Mouse (Mus musculus) Muller cell, postnatal 12 days (primary cell): ENCODE results near the gene Tyw3.
A peak's percentile ranks its signal among the peaks of the same experiment; 100 is the strongest.

Source experiments
- DNase-seq: peaks from one replicate; pipeline ENCODE4 v3.0.0-alpha.2; 2015; ENCODE audit errors: inconsistent ontology term

Tyw3 gene

GRCm38 (mm10) chr3:154565437-154565836 lies 31.5 kb downstream of the Tyw3 start:
- no peak for DNase-seq

- no peak for DNase-seq
These were observed 34.7 kb downstream of the Tyw3 start for GRCm38 (mm10) chr3:154562192-154562591.

DNA sequence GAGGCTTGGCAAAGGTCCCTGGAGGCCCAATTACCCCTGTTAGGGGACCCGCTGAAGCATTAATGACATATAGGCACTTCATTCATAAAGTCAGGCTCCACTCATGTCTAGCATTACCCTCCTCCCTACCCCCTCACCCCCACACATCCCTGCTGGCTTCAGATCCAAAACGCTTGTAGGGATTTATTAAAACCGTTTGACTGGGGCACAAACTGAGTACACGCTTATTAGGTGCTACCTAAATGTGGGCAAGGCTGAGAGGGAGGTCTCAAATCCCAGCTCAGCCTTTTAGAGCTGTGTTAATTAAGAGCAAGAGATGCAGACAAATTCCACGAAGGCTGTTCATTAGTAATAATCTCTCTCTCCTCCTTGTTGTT lies 45.9 kb downstream of the Tyw3 start:
- no peak for DNase-seq

DNA sequence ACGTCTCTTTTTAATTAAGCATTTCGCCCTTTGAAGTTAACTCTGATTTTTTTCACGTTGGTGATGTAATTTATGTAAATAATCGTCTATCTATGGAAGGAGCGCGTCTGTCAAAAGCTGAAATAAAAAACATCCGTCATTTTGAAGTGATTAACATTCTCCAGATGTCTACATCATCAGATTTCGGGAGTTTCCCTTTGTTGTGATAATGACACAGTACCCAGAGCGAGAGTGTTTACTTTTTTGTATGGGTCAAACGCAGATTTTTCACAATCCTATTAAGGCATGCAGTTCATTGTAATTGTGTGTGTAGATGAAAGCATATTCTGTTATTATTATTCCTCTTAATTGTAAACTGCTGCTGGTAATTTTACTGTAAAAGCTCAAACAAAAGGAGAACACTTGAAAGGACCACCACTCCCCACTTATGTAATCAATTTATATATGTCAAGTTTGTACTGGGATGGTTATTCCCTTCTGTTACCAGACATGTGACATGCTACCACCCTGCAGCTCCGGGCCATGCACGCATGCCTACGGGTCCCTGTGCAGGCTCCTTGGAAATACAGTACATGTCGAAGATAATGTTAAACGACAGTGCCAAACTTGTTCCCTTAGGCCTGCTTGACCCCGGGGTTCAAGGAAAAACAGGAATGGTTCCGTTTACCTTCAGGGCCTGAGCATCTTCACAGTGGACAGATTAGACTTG lies 46.4 kb downstream of the Tyw3 start:
- DNase-seq = no peak

- no peak for DNase-seq
These were observed 48.0 kb downstream of the Tyw3 start for GRCm38 (mm10) chr3:154548868-154549301.

DNA sequence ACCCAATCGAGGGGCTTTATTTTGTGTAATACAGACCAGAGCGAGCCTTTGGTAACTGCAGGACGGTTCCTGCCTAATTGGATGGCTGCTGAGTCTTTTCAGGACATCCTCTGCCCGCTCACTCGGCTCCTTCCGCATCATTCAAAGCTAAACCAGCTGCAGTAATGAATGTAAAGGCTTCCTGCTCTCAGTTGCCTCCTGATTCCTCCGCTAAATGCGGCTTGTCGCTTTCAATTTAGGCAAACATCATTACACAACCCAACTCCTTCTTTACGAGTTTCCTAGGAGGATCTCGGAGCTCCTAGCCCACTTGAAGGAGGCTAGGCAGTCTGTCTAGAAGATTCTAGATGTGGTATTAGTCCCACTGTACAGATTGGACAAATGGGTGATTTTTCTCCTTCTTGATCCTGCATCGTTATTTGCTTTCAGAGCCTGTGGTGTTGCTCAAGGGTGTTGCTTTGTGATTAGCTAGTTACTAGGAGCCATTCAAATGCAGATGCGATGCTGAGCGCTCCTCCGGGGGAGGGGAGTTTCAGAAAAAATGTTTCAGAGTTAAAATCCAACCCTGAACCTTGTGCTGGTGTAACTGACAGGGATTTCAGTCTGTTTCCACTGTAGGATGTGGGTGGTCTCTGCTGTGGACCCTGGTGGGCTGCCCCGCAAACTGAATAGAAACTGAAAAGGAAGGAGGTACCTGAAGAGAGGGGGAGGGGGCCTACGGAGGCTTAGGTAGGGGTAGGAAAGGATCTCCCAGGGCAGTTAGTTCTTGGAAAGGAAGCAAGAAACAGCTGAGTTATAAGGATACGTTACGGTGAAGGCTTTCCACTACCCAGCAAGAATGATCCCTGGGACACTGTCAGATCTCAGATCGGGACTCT lies 49.1 kb downstream of the Tyw3 start:
- DNase-seq = peak; percentile 37

GRCm38 (mm10) chr3:154546234-154546633 lies 50.7 kb downstream of the Tyw3 start:
- no peak for DNase-seq

GRCm38 (mm10) chr3:154540086-154540911 lies 56.6 kb downstream of the Tyw3 start:
- DNase-seq = no peak

DNA sequence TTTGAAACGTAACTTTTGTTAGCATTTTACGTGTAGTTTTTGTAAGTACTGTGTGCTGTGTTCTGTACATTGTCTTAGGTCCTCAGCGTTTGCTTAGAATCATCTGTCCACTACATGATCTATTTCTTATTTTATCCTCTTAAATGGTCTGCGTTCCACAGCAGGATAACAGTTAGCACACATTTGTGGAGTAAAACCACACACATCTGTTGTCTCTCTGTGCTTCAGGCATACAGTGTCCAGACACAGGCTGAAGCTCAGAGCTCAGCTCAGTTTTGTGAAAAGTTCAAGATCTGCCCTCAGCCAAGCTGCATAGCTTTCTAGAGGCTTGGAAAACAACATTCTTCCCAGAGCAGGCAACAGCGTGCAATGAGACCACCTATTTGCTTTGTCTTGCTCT lies 60.8 kb downstream of the Tyw3 start:
- DNase-seq = no peak

DNA sequence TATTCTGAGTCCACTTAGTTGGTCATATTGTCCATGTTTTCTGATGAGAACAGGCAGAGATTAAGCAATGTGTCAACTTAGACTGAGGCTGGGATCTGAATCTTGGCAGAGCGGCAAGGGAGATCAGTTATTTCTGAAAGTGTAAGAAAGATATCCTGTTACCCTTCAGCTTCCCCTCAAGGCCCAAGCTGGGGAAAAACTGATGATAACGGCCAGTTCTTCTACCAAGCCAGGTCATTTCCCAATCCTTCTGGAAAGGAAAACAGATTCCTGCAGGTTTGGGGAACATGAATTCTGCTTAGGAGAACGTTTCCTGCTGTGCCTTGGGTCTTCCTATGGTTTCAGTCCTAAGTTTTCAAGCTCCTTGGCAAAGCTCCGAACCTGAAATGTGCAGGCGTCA lies 63.7 kb downstream of the Tyw3 start:
- DNase-seq = no peak

DNA sequence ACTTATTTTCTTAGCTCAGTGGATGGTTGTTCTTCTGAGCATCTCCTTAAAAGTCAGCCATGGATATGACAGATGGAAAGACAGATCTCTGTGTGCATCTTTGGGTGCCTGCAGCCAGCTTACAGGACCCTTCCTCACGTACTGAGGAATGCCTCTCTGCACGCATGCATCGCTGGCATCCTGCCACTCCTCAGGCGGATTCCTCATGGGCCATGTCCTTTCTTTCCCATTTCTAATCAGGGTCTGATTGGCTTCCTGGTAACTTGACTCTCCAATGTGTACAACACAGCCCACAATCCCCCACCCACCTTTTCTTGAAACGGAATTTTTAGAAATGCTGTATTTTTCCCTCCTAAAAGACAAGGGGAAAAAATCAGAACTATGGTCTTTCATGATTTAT lies 67.9 kb downstream of the Tyw3 start:
- DNase-seq = no peak

DNA sequence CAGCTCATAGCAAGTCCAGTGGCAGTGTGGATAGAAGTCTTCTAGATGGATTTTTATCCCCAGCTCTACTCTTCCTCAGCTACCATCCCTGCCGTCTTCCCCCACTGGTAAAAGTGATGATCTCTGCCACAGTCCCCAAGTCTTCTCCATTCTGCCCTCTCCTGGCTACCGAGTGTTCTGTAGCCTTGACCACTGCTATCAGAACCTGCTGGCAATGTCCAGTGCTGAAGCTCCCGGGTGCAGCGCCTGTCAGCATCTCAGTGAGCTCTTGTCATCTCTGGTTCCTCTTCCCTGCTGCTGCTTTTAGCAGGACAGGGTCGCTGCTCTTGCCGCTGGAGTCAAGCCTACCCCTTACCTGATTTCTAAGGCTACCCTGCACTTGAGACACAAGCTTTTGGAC lies 70.3 kb downstream of the Tyw3 start:
- DNase-seq = no peak
